Mouse (Mus musculus) embryonic fibroblast, embryonic 13.5 days (primary cell): ENCODE results near the gene Polrmt.
A peak's percentile ranks its signal among the peaks of the same experiment; 100 is the strongest.

Experiments used
- CTCF ChIP-seq: IDR thresholded peaks from 2 replicates; pipeline ENCODE4 v1.5.1; 2011; ENCODE audit warnings: mild to moderate bottlenecking, control low read depth, low read length, moderate library complexity, borderline replicate concordance; ENCODE audit not compliant: insufficient read depth
- POLR2A ChIP-seq: IDR thresholded peaks from 2 replicates; pipeline ENCODE4 v1.6.1; 2011; ENCODE audit warnings: low read depth, mild to moderate bottlenecking, control low read depth, low read length, moderate library complexity

DNA sequence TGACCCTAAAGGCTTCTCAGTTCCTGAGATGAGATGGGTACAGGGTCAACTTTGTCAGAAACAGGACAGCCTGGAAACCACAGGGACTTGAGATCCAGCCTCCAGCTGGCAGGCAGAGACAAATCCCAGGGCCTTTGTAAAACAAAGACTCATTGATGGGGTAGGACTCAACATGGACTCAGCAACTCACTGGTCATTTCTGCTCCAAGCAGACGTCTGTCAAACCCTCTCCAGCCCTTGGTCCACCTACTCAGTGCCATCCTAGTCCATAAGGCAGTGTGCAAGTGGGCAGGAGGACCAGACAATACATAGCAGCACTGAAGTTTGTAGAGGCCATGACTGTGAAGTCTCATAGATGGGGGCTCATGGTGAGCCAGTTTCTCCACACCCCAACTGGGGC lies 33.2 kb downstream of the Polrmt start:
- peak; percentile 41 for TF ChIP-seq POLR2A
- TF ChIP-seq CTCF, result no peak
